Mouse (Mus musculus) 416B (cell line): ENCODE results near the gene Bach2.

Experiments
- DNase-seq: peaks from one replicate; pipeline ENCODE4 v3.0.0; 2011; ENCODE audit warnings: low read depth

Bach2 gene

DNA sequence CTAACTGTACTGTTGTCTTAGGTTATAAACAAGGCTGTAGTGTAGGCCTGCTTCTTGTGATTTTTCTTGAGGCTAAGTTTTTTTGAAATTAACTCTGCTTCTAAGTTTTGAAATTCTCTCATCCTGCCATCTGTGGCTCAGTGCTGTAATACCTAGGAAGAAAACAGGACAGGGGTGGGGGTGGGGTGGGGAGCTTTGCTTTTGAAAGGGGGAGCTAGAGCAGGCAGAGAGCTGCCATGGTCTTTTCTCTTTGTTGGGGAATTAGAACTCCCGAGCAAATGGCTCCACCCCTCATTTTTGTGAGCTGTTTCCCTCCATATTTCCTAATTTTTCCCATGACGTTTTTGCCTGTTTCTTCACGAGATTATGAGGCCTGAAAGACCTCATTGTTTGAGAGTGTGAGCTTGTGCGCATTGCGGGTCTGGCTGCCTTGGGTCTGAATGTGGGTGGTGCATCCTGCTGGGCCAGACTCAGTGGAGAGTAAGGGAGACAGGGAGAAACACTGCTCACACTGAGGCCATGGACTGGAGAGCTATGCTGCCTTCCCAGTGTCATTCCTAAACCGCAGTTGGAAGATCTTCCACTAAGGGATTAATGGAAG is 58.6 kb downstream of the Bach2 start:
- DNase-seq, result no peak

GRCm38 (mm10) chr4:32299221-32299620 is 60.6 kb downstream of the Bach2 start:
- DNase-seq, result no peak

- no peak for DNase-seq
Measured at GRCm38 (mm10) chr4:32299970-32300369, 61.4 kb downstream of the Bach2 start.

- DNase-seq, result no peak
Measured at GRCm38 (mm10) chr4:32302668-32303067, 64.1 kb downstream of the Bach2 start.

- peak; percentile 57 for DNase-seq
Measured at GRCm38 (mm10) chr4:32303076-32303475, 64.5 kb downstream of the Bach2 start.

GRCm38 (mm10) chr4:32303674-32304073 is 65.1 kb downstream of the Bach2 start:
- DNase-seq, result peak; percentile 87

DNA sequence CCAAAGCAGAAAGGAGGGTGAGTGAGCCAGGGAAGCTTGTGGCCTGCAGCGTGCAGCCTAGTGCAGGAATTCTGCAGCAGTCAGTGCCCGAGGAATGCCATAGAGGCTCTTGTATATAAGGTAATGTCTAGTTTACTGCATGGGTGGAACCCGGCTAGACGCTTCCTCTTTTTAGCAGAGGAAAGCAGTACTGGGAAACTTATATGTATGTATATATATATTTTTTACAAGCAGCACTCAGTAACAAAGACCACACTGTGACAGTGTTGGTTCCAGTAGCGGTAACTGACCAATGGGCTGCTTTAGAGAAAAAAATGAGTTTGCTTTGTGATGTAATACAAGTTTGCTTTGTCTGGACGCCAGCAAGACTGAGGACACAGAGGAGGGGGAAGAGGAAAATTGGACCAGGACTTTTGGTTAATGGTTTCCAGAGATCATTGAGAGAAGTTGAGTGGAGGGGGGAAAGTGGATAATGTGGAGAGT is 65.7 kb downstream of the Bach2 start:
- DNase-seq, result peak; percentile 59

- no peak for DNase-seq
Measured at GRCm38 (mm10) chr4:32305036-32305615, 66.5 kb downstream of the Bach2 start.

DNA sequence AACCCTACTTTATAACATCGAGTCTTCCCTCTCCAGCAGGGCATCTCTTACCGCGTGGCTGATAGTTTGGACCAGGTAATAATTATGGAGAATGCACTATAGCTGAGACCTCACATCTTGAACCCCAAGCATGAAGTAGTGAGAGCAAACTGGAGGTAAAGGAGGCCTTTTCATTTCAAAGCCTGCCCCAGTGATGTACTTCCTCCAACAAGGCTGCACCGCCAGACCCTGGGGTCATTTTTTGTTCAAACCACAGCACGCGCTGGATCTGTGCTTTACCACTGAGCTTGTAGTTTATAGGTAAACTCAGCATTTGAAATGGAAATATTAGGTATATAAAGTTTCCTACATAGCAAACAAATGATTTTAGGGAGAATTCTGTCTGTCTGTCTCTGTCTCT is 67.1 kb downstream of the Bach2 start:
- DNase-seq, result no peak

- DNase-seq, result no peak
Measured at GRCm38 (mm10) chr4:32306169-32306792, 67.7 kb downstream of the Bach2 start.

- DNase-seq, result peak; percentile 45
Measured at GRCm38 (mm10) chr4:32307215-32307614, 68.6 kb downstream of the Bach2 start.

GRCm38 (mm10) chr4:32312171-32312946 is 73.8 kb downstream of the Bach2 start:
- no peak for DNase-seq

GRCm38 (mm10) chr4:32314919-32315318 is 76.3 kb downstream of the Bach2 start:
- no peak for DNase-seq

GRCm38 (mm10) chr4:32318608-32319007 is 80.0 kb downstream of the Bach2 start:
- DNase-seq, result no peak

DNA sequence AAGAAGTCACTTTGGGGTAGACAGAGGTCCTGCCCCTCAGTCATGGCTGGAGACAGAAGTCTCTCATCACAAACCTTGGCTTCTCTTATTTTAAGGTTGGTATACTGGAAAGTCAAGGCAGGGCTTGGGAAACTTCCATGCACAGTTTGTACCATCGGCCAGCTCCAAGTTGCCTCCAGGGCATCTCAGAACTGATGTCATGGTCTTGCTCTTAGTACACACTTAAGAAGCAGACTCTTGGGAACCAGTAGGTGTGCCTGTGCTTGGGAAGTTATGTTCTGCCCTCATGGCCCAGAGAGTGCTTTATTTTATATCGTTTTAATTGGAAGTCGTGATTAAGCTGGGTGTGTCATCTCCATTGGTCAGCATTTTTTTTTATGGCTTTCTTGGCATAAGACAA is 80.7 kb downstream of the Bach2 start:
- no peak for DNase-seq

DNA sequence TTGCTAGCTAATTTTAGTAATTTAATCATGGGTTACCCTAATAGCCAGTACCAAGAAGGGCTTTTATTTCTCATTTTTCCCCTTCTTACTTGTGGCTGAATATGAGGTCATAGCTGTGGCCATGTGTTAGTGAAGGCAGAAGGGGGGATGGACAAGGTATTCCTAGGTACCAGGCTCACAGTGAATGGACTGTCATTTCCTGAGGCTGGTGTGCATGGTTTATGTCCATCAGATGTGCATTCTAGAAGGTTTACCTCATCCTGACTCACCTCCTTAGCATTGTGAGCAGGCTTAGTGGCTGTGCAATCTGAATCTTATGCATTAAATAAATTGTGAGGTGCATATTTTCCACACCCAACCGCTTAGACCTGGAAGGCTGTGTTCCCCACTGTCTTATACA is 81.4 kb downstream of the Bach2 start:
- no peak for DNase-seq

- DNase-seq, result no peak
Measured at GRCm38 (mm10) chr4:32324111-32324510, 85.5 kb downstream of the Bach2 start.

DNA sequence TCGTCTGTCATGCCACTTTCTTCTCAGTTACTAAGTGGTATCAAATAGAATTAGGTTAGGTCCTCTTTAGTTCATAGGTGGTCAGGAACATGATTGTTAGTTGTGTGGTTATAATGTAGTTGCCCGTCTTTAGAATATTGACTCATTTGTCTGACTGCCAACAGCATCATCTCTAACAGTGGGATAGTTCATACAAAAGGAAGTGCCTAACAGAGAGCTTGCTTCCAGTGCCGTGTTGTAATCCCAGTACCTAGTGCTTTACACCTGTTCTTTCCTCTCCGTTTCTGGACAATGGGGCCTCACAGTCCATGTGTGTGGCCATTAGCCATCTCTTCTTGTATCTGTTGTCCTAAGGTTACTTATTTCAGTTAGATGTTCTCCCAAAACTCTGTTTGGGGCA is 86.4 kb downstream of the Bach2 start:
- DNase-seq, result no peak

DNA sequence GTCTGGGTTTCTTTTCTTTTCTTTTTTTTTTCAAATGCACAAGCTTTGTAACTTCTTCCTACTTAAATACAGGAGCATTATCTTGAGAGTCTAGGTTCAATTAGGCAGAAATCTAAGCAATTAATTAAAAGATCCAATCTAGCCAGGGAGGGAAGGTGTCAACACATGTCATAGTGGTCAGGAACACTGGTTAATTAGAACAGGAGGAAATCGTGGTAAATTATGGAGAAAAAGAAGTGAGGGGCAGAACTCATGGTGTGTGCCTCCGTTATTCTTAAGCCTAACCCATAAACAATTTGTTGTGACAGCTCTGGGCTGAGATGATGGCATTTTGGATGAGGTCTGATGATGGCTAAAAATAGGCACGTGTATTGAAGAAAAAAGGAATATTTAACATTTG is 87.0 kb downstream of the Bach2 start:
- DNase-seq, result no peak

- DNase-seq, result no peak
Measured at GRCm38 (mm10) chr4:32326279-32326678, 87.7 kb downstream of the Bach2 start.

GRCm38 (mm10) chr4:32326860-32327259 is 88.3 kb downstream of the Bach2 start:
- no peak for DNase-seq

GRCm38 (mm10) chr4:32327626-32328025 is 89.0 kb downstream of the Bach2 start:
- no peak for DNase-seq

GRCm38 (mm10) chr4:32328561-32328960 is 90.0 kb downstream of the Bach2 start:
- DNase-seq, result no peak
